Mouse (Mus musculus) embryo, embryonic 10 days (tissue): ENCODE measurements around the gene Gm21897.
"Not testable (repeated sequence)": the region's sequence is repeated elsewhere in the genome, so short reads cannot be mapped to it uniquely, and the experiment has no call there.

ENCODE experiments used
- DNase-seq: peaks from one replicate; pipeline ENCODE4 v3.0.0-alpha.2; 2015; ENCODE audit warnings: low spot score

Gm21897 gene

DNA sequence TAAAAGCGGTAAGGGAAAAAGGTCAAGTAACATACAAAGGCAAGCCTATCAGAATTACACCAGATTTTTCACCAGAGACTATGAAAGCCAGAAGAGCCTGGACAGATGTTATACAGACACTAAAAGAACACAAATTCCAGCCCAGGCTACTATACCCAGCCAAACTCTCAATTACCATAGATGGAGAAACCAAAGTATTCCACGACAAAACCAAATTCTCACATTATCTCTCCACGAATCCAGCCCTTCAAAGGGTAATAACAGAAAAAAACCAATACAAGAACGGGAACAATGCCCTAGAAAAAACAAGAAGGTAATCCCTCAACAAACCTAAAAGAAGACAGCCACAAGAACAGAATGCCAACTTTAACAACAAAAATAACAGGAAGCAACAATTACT, at the start of gene Gm21897:
Gm21897 (plus strand) TSS at position 301 of the 400 bp plus-strand sequence.
- not testable (repeated sequence) for DNase-seq

DNA sequence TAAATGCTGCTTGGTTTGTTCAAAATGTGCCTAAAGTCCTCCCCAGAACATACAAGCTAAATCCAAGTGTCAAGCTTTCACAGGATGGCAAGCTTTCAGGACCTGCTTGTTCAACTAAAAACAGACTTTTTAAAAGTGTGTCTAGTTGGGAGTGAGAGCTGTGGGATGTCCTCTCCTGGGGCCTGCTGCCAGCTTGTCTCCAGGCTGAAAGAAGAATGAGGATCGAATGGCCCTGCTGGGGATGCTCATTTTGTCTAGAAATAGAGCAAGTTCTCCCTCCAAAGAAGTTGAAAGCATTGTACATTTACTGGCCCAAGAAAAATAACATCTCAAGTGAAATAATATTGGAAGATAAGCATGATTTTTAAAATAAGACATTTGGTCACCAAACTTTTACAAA, 45.0 kb upstream of the Gm21897 start:
- no peak for DNase-seq

DNA sequence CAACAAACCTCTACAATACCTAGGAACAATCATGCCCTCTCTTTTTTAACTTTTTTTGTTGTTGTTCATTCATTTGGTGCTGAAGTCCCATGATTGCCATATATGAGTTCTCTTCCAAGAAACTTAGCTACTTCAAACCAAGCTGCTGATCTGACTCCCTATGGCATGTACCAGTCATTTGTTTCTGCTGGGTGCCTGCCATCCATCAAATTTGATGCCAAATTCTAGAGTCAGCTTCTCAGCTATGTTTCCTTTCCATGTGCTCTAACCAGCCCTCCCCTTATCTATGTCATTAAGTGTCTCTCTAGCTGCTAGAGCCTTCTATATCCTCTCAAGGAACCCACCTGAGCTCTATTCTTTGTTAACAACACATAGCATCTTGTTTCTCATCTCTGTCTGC, 39.8 kb upstream of the Gm21897 start:
- DNase-seq: no peak

DNA sequence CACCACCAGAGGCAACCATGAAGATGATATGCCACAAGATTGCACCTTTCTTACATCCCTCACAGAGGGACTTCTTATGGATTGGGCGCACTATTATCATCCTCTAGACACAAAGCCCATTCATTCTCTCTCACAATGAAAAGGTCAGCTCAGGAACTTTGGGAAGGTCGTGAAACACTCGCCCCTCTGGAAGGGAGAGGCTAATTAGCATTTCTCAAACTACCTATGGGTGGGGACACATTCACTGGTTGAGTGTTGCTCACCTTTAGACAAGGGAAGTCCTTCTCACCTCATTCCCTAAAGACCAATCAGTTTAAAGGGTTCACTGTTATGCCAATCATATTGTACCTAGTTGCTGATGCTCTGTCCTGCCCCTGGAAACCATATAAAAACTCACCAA, 24.2 kb upstream of the Gm21897 start:
- no peak for DNase-seq

DNA sequence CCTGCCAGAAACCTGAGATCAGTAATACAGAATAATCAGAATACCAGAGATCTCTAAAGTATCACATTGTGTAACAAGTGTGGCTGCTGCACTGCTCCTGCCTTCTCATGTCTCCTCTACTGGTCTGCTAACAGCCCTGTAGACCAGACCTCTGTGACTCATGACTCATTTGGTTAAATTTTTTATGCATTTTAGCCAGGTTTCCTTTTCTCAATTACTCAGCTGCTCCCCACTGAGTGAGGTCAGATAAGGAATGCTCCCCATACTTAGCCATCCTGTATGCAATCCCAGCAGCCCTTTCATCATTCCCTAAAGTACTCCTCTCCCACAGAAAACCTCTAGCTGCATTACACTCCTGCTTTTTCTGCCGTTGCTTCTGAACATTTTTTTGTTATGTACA, 23.0 kb upstream of the Gm21897 start:
- no peak for DNase-seq

DNA sequence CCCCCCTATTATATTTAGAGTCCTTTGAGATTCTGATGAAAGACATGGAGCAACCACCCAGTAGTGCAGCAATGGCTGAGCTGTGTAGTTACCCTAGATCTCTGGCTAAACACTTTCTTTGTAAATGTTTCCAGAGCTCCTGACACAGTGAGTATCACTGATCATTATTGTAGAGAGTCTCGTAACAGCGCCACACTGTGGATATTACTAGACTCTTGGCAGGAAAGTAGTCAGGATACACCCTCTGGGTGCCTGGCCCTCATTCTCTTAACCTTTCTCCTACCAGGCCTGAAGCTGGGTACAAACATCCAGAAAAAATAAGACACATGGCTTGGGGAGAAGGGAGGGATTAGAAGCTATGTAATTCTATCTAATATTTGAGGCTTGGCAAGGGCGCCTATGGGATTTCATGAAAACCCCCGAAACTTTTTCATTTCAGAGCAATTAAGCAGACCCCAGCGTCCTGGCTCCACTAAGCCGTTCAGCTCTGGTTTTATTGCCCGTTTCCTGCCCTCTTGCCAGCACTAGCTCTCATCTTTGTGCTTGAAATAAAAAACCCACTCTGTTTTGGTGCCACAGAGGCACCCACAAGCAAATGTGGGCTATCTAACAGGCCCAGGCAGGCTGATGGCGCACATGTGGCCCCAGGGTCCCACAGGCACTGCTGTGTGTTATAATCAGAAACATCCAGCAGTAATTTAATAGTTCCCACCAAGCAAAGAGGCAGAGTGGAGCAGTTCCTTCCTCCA, 22.2 kb upstream of the Gm21897 start:
- peak; percentile 80 for DNase-seq

DNA sequence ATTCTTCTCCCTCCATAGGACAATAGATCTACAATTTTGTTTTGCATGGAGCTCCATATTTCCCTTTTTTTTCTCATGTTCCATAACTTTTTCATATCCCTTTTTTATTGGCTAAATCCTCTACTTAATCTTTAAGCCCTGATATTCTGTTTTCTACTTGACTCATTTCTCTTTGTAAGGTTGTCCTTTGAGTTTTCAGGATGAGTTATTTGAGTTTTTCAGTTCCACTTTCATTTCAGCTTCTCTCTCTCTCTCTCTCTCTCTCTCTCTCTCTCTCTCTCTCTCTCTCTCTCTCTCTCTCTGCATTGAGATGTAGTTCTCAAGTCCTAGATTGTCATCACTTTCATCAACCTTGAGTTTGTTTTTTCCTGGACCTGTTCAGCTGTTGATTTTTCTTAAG, 17.3 kb downstream of the Gm21897 start:
- no peak for DNase-seq

DNA sequence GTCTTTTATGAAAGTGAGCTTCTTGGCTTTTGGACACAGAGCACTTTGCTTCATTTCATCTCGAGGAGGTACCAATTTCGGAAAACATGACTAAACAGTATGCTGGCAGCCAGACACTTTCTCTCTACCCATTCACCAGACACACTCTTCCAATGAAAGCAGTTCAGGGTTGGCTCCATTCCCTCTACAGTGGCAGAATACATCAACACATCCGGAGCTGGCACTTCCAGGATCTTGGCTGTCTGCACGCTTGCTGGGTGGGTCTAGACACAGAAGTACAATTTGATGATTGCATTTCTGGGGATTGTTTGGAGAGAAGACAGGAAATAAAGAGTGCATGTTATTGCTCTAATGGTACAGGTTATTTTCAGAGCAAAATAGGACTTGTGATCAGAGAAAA, 21.8 kb downstream of the Gm21897 start:
- DNase-seq: no peak

DNA sequence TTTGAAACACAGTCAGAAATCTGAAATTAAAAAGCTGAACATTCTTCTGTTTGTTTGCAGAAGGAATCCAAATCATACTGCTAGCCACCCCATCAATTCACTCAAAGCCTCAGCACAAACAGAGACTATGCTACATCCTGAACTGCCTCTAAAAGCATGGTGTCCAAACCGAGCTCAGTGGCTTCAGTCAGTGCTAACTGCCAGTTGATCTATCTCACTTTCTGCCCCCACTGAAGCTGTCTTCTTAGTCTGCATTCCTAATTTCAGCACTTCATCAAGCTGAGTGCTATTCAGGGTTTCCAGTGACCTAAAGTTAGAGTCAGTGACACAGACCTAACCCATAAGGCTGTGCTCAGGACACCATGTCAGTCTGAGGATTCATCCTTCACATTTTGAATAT, 28.8 kb downstream of the Gm21897 start:
- no peak for DNase-seq

DNA sequence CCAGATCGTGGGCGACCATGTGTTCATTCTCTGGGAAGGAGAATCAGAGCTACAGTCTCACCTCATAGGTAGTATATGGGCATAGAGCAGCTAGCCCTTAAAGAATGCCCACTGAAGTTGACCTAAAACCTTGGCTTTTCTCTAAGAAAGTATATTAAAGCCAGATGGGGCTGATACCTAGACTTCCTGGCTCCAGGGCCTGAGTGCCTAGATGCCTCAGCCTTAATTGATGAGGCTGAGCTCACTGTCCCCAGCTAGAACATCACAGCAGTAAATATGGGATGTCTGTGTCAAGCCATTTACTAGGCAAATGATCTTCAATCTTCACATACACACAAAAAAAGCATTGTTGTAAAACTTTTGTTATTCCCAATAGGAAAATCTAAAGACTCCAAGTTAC, 32.1 kb downstream of the Gm21897 start:
- peak; percentile 9 for DNase-seq

DNA sequence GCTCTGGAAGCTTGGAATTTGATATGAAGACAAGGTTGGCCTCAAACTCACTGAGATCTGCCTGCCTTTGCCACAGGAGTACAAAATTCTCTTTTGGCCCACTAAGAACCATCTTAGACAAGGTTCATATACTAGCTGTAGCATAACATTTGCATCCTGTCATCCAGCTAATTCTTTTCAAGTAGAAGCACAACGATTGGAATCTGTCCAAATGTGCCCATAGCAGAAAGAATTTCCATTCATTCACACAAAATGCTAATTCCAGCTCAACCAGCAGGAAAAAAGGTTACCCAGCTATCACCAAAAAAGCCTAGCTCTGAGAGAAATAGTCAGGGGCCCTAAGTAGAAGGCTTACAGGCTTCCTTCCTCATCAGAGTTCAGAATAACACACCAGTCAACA, 34.0 kb downstream of the Gm21897 start:
- no peak for DNase-seq

DNA sequence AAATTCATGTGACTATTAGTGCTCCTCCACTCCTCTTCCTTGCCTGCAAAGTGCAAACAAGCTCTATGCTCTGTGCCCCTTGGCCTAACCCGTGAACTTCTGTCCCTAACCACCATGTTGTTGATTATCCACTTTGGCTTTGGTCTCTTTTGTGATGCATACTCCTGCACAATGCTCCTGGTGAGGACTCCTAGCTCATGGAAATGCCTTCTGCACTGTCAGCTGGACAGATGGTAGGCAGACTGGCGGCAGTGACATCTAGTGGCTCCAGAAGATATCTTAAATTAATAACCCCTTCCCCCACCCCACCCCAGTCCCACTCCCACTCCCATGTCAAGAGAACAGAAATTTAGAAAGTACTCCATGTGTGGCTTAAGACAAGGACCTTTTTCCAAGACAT, 35.1 kb downstream of the Gm21897 start:
- peak; percentile 7 for DNase-seq

DNA sequence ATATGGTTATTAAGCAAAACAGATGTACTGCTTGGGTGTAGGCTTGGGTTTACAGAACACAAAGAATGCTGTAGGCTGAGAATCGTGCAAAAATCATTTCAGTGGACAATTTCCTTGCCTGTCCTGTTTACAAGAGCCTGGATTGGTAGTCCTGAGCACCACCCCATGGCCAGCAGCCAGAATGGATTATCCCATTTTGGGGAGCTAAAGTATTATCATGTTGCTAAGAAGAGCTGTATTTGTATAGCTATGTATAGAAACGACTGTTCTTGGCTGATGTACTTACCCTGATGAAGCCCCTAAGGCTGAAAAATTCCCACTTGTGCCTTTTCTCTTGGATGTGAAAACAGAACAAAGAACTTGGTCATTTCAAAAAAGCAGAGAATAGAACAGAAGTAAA, 37.6 kb downstream of the Gm21897 start:
- DNase-seq: no peak

DNA sequence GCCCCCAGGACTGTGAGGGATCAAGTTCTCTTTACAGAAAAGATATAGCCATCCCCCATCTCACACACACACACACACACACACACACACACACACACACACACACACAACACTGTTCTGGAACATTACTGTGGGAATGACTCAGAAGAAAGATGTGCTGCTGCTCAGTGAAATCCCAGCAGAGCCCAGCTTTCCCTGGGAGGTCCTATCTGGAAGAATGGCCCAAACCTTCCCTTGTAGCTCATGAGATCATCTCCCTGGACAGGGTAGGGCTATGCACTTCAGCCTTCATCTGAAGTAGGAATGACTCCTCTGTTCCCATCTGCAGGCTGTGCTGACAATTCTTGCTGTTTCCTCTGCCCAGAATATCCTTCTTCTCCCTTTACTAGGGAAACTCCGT, 38.1 kb downstream of the Gm21897 start:
- no peak for DNase-seq

DNA sequence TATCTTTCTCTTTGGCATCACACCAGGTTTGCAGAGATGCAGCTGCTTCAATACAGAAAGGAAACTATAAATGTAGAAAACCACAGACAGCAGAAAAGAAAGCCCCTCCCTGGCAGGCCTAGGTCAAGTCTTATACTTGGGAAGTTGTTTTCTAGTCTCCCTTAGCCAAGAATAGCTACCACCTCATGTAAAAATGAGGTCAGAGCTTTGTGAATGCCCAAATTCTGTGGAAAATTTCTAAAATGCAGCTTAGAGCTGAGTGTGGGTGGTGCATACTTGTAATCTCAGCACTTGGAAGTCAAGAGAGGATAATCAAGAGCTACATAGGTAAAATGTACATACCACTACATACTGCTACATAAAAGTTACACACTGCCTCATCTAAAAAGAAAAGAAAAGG, 40.5 kb downstream of the Gm21897 start:
- DNase-seq: no peak

DNA sequence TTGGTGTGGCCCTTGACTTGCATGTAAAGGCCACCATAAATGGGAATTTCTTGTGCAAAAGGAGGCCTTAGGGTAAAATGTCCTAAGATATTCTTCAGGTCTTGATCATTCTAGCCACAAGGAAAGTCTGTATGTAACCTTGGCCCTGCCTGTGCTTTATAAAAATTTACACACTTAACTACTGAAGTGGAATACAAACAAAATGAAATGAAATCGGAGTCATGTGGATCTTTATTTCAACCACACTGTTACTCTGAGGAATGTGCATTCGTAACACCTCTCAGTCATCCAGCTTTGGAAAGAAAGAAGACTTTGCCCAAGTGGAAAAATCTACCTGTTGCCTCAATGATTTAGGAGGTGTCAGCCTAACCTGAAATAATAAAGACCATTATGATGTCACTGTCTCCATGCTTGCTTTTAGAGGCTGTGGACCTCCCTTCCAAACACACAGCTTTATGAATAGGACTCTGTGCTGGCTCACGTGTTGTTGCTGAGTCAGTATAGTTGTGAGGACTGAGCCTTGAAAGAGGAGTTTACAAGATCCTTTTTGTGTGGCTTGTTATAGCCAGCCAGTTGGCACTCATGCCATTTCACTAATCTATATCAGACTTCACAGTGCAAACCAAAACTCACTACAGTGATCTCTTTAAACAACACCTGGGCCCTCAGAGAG, 42.0 kb downstream of the Gm21897 start:
- no peak for DNase-seq

DNA sequence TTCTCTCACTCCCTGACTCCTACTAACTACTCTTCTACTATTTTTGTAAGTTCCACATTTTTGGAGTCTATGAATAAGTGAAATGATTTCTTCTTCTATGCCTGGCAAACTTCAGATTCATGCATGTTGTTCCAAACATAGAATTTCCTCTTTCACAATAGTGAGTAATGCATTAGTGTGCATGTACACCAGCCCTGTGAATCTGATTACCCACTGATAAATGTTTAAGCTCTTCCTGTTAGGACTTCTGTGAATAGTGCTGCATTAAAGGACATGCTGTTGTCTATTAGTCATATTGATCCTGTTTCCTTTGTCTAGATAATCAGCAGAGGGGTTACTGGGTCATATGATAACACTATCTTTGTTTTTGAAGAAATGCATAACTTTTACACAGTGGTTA, 43.6 kb downstream of the Gm21897 start:
- DNase-seq: no peak
